Mouse (Mus musculus) midbrain, embryonic 11.5 days (tissue): ENCODE results near the gene Lcmt1. TPM values are rescaled to one million over a fixed set of nuclear protein-coding genes. Genes with fewer than 3 reads are reported as not detected.

Experiments used
- ATAC-seq: fragments of 200-750 bp; cut with Nextera tagmentation; 2 replicates; pipeline ENCODE4 v1.8.0; 2017; ENCODE audit warnings: moderate TSS enrichment, moderate library complexity; ENCODE audit not compliant: low FRiP score
- DNase-seq: peaks from one replicate; pipeline ENCODE4 v3.0.0; 2015; ENCODE audit warnings: low spot score; ENCODE audit errors: missing footprints
- H3K27ac ChIP-seq: fragments of 300-500 bp; sonication (generic); 2 replicates; pipeline ENCODE4 v1.5.1; 2014; ENCODE audit warnings: low read depth, low read length
- H3K27me3 ChIP-seq: fragments of 300-500 bp; sonication (generic); 2 replicates; pipeline ENCODE4 v1.6.1; 2014; ENCODE audit warnings: mild to moderate bottlenecking, low read length, moderate library complexity, mixed read lengths; ENCODE audit not compliant: control insufficient read depth, insufficient read depth
- H3K36me3 ChIP-seq: fragments of 300-500 bp; sonication (generic); 2 replicates; pipeline ENCODE4 v1.6.1; 2014; ENCODE audit warnings: mild to moderate bottlenecking, low read length, moderate library complexity, mixed read lengths; ENCODE audit not compliant: control insufficient read depth, insufficient read depth
- H3K4me1 ChIP-seq: fragments of 300-500 bp; sonication (generic); 2 replicates; pipeline ENCODE4 v1.6.1; 2014; ENCODE audit warnings: low read length; ENCODE audit not compliant: control insufficient read depth, insufficient read depth
- H3K4me2 ChIP-seq: fragments of 300-500 bp; sonication (generic); 2 replicates; pipeline ENCODE4 v1.6.1; 2014; ENCODE audit warnings: mild to moderate bottlenecking, moderate library complexity
- H3K4me3 ChIP-seq: fragments of 300-500 bp; sonication (generic); 2 replicates; pipeline ENCODE4 v1.5.1; 2014; ENCODE audit warnings: low read depth, low read length
- H3K9ac ChIP-seq: fragments of 300-500 bp; sonication (generic); 2 replicates; pipeline ENCODE4 v1.6.1; 2014; ENCODE audit warnings: low read length
- H3K9me3 ChIP-seq: fragments of 300-500 bp; sonication (generic); 2 replicates; pipeline ENCODE4 v1.6.1; 2016; ENCODE audit warnings: low read length; ENCODE audit not compliant: control insufficient read depth
- WGBS: fragments of 180-500 bp; shearing (Covaris S2); extraction: QIAGEN DNeasy Blood & Tissue Kit; methylation state at CpG from one replicate; pipeline ENCODE4 v1.1.7; 2014; 5-methylcytosine and 5-hydroxymethylcytosine counted together
- polyA plus RNA-seq: library from polyadenylated mRNA; unstranded; fragments of >200 nt; fragmentation: Nextera tagmentation; extraction: Ambion mirVana; gene quantifications from 2 replicates; pipeline ENCODE4 v1.2.1, GENCODE M21; 2014

The Lcmt1 gene
- polyA plus RNA-seq, 1 experiment from 2014 or later: 68.7 TPM

GRCm38 (mm10) chr7:123452551-123452950, 83.0 kb downstream of the Lcmt1 start:
- Histone ChIP-seq H3K4me1 (no peaks in the 10 kb centered on the region), H3K36me3 (no peaks in the 10 kb centered on the region), H3K27me3 (no peaks in the 10 kb centered on the region), H3K27ac (no peak overlapping the region), H3K4me3 (no peak overlapping the region), H3K9me3 (no peaks in the 10 kb centered on the region), H3K9ac (no peak overlapping the region), H3K4me2 (no peak overlapping the region)
- no peak for DNase-seq
- 78% methylated on average over 6 of the region's 6 CpGs for WGBS
- no peak for ATAC-seq

GRCm38 (mm10) chr7:123453066-123453465, 83.5 kb downstream of the Lcmt1 start:
- DNase-seq (no peak), ATAC-seq (no peak)
- Histone ChIP-seq H3K27me3 (no peaks in the 10 kb centered on the region), H3K9me3 (no peaks in the 10 kb centered on the region), H3K36me3 (no peaks in the 10 kb centered on the region), H3K4me3 (no peak overlapping the region), H3K27ac (no peak overlapping the region), H3K9ac (no peak overlapping the region), H3K4me1 (no peaks in the 10 kb centered on the region), H3K4me2 (no peak overlapping the region)
- WGBS: 94% methylated on average over 8 of the region's 8 CpGs

- 95% methylated on average over 3 of the region's 3 CpGs for WGBS
- H3K4me3 ChIP-seq: no peak overlapping the region
- no peaks in the 10 kb centered on the region for H3K9me3 ChIP-seq
- no peaks in the 10 kb centered on the region for H3K4me1 ChIP-seq
- ATAC-seq (no peak), DNase-seq (no peak)
- no peak overlapping the region for H3K4me2 ChIP-seq
- H3K9ac ChIP-seq: no peak overlapping the region
- H3K36me3 ChIP-seq: no peaks in the 10 kb centered on the region
- no peak overlapping the region for H3K27ac ChIP-seq
- no peaks in the 10 kb centered on the region for H3K27me3 ChIP-seq
These were observed 85.5 kb downstream of the Lcmt1 start for GRCm38 (mm10) chr7:123455088-123455487.

- DNase-seq: no peak
- Histone ChIP-seq H3K9ac (no peak overlapping the region), H3K4me2 (no peak overlapping the region), H3K36me3 (no peaks in the 10 kb centered on the region), H3K4me3 (no peak overlapping the region), H3K27me3 (no peaks in the 10 kb centered on the region), H3K4me1 (no peaks in the 10 kb centered on the region), H3K27ac (no peak overlapping the region), H3K9me3 (no peaks in the 10 kb centered on the region)
- no peak for ATAC-seq
- 90% methylated on average over 4 of the region's 4 CpGs for WGBS
These were observed 88.7 kb downstream of the Lcmt1 start for GRCm38 (mm10) chr7:123458309-123458708.

GRCm38 (mm10) chr7:123459247-123459646, 89.7 kb downstream of the Lcmt1 start:
- H3K9ac ChIP-seq: no peak overlapping the region
- H3K4me3 ChIP-seq: no peak overlapping the region
- H3K4me2 ChIP-seq: no peak overlapping the region
- no peaks in the 10 kb centered on the region for H3K9me3 ChIP-seq
- no peaks in the 10 kb centered on the region for H3K27me3 ChIP-seq
- no peaks in the 10 kb centered on the region for H3K4me1 ChIP-seq
- DNase-seq (no peak), ATAC-seq (no peak)
- WGBS: 74% methylated on average over 4 of the region's 4 CpGs
- H3K36me3 ChIP-seq: no peaks in the 10 kb centered on the region
- H3K27ac ChIP-seq: no peak overlapping the region

DNA sequence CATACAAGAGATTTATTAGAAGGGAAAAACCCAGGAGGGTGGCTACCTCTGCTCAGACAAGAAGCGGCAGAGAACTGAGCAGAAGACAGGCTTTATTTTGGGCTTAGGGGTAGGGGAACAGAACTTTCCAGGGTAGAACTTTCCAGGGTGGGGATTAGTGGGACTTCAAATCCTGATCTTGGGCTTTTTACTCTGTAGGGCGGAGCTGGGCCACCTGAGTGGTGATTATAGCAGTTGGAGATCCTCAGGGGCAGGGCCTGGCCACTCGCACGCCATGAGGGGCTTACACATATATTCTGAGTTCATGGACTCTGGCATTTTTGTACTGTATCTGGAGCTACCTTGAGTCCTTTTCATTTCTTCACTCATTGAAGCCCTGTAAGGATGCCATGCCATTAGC, 91.7 kb downstream of the Lcmt1 start:
- Histone ChIP-seq H3K4me3 (no peak overlapping the region), H3K4me1 (no peaks in the 10 kb centered on the region), H3K27me3 (no peaks in the 10 kb centered on the region), H3K36me3 (no peaks in the 10 kb centered on the region), H3K27ac (no peak overlapping the region), H3K9ac (no peak overlapping the region), H3K4me2 (no peak overlapping the region), H3K9me3 (no peaks in the 10 kb centered on the region)
- ATAC-seq (no peak), DNase-seq (no peak)
- WGBS: 86% methylated on average over 4 of the region's 4 CpGs

GRCm38 (mm10) chr7:123462070-123462501, 92.5 kb downstream of the Lcmt1 start, which contains the start of gene Aqp8:
Gene Aqp8, plus strand, starts transcription at chr7:123462291.
- Histone ChIP-seq H3K9ac (no peak within 1 kb of the TSS), H3K4me1 (no peaks in the 10 kb centered on the region), H3K4me3 (no peak within 1 kb of the TSS), H3K27me3 (no peaks in the 10 kb centered on the region), H3K36me3 (no peaks in the 10 kb centered on the region), H3K9me3 (no peaks in the 10 kb centered on the region), H3K4me2 (no peak within 1 kb of the TSS), H3K27ac (no peak within 1 kb of the TSS)
- 80% methylated on average over 9 of the region's 9 CpGs for WGBS
- DNase-seq (no peak), ATAC-seq (no peak)

DNA sequence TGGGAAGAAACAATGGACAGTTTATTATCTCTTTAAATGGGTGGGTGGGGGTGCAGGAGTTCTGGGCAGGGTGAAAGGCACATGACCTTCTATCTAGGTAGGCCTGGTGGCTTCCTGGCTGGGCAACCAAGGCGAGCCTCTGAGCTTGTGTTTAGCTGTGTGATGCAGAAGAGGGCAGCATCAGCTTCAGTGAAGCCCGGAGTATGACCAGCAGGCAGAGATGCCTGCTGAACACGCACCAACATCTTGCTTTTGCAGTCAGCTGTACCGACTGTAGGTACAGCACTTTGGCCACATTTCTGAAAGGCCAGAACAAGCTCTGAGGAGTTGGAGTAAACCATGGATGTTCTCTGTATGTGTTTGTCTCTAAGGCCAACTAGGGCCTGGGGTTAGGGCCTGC, 94.0 kb downstream of the Lcmt1 start:
- no peak overlapping the region for H3K9ac ChIP-seq
- H3K36me3 ChIP-seq: no peaks in the 10 kb centered on the region
- no peak for ATAC-seq
- H3K4me3 ChIP-seq: no peak overlapping the region
- H3K9me3 ChIP-seq: no peaks in the 10 kb centered on the region
- no peak overlapping the region for H3K27ac ChIP-seq
- 82% methylated on average over 4 of the region's 4 CpGs for WGBS
- no peaks in the 10 kb centered on the region for H3K4me1 ChIP-seq
- H3K4me2 ChIP-seq: no peak overlapping the region
- no peak for DNase-seq
- H3K27me3 ChIP-seq: no peaks in the 10 kb centered on the region

- Histone ChIP-seq H3K9ac (no peak overlapping the region), H3K36me3 (no peaks in the 10 kb centered on the region), H3K9me3 (no peaks in the 10 kb centered on the region), H3K27me3 (no peaks in the 10 kb centered on the region), H3K4me3 (no peak overlapping the region), H3K4me1 (no peaks in the 10 kb centered on the region), H3K4me2 (no peak overlapping the region), H3K27ac (no peak overlapping the region)
- 37% methylated on average over 6 of the region's 6 CpGs for WGBS
- peak; percentile 97 for DNase-seq
- peak; percentile 70; the same call in 1 of the 2 replicates for ATAC-seq
These were observed 96.3 kb downstream of the Lcmt1 start for GRCm38 (mm10) chr7:123465692-123466387.
